Mouse (Mus musculus): ENCODE measurements at regions not wholly inside any gene's neighbourhood (a gene's known extent, or its start where the extent isn't known, plus 50 kb on each side); places are given as distances from the start of the nearest gene placed in this dataset.
"Not testable (repeated sequence)": the region's sequence is repeated elsewhere in the genome, so short reads cannot be mapped to it uniquely, and the experiment has no call there.

- no peak for DNase-seq (ENCODE audit: low spot score in 2 of 2)
Observed at GRCm38 (mm10) chr4:110038696-110039095, 60.8 kb downstream of the Dmrta2 start.

GRCm38 (mm10) chr4:110044851-110045618 is 67.2 kb downstream of the Dmrta2 start:
- no peak for DNase-seq (ENCODE audit: low spot score in 2 of 2)

- DNase-seq (ENCODE audit: low spot score in 2 of 2) = no peak
Observed at GRCm38 (mm10) chr4:110045651-110046269, 67.9 kb downstream of the Dmrta2 start.

- peak in 1 of 2 experiments; percentile 18 for DNase-seq (ENCODE audit: low spot score in 2 of 2)
Observed at GRCm38 (mm10) chr4:110046270-110046651, 68.4 kb downstream of the Dmrta2 start.

DNA sequence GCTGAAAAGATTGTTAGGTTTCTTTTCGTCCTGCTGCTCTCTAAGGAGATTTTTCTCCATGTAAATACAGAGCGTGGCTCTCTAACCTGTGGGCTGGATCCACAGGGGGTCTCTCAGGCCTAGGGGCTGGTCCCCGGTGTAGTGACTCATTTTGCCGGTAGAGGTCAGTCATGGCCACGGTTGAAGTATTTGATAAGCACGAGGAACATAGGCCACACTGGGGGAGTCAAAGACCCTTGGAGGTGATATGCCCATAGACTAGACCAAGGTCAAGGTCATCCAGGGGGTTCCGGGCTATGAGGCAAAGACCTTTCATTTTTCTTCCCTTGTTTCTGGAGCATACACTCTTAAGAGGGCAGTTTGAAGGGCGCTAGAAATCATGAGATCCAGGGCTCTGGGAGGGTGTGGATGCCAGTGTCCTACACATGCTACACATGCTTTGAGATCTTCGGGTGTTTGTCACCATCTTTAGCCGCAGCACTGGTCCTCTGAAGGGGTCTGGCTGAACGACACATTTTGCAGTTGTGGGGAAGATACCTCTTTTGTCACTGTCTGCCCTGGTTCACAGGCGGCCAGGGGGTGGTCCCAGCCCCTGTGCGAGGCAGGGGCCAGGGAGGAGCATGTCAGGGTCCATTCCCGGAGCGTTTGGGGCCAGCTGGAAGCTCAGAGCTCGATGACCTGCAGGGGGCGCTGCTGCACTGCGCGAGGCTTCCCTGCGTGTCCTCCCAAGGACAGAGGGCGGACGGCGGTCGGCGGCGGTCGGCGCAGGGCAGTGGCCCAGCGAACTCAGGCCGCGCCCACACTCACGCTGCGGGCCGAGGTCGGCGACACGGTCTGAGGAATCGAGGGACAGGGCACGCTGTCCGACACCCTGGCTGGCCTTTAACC is 72.8 kb downstream of the Dmrta2 start:
- DNase-seq (ENCODE audit: low spot score in 2 of 2) = peak; percentile 88 to 90

DNA sequence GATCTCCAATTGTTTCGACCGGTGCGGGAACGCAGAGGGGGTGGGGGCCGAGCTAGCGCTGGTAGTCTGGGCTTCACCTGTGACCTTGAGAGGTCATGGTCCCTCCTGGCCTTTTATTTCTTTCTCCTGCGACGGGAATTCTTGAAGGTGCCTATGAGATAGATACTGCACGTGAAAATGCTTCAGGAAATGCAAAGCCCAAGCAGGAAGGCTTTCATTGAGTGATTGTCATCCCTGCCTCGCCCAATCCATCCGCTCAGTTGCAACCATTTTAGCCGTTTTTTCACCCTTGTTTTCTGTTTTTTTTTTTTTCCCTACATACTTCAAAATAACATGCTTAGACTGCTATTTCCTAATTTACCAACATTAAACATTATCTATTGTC is 73.4 kb downstream of the Dmrta2 start:
- DNase-seq (ENCODE audit: low spot score in 2 of 2) = no peak

DNA sequence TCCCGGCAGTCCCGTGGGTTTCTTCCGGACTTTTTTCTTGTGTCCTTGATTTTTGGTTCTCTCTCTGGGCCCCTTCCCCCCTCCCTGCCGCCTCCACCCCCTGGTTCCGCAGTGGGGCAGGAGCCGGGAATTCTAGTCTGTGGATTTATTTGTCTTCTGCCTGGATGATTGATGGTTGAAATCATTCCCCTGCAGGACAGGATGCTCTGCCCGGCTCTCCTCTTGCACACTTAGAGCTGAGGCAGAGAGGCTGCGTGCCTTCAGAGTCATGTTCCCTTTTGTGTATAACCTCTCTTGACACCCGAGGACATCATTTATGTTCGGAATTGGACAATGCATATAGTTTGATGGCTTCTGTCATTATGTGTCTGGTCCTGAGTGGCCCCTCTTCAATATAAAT is 74.0 kb downstream of the Dmrta2 start:
- no peak for DNase-seq (ENCODE audit: low spot score in 2 of 2)

GRCm38 (mm10) chr4:110052998-110053397 is 75.1 kb downstream of the Dmrta2 start:
- no peak for DNase-seq (ENCODE audit: low spot score in 2 of 2)

GRCm38 (mm10) chr4:110073836-110074235 is 96.0 kb downstream of the Dmrta2 start:
- no peak for DNase-seq (ENCODE audit: low spot score in 2 of 2)

DNA sequence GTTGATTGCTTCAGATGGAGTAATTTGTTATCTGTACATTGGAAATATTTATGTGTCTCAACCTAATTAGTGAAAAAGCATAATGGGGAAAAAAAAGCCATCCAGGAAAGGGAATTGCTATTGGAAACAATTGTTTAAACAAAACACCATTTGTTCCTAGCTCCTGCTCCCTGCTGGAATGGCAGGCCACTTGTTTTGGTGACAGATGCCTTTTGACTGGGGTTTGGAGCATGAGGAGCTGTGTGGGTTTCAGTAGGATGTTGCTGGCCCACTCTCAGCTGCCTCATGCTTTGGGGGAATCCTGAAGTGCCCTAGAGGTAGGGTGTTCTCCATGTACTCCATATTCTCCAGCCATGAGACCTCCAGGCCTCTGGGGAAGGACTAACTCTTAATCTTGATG is 105.5 kb downstream of the Dmrta2 start:
- DNase-seq (ENCODE audit: low spot score in 2 of 2) = no peak

- DNase-seq (ENCODE audit: low spot score in 2 of 2) = no peak
Observed at GRCm38 (mm10) chr4:110087570-110088247, 109.9 kb downstream of the Dmrta2 start.

- no peak for DNase-seq (ENCODE audit: low spot score in 2 of 2)
Observed at GRCm38 (mm10) chr4:110093040-110093820, 115.4 kb downstream of the Dmrta2 start.

DNA sequence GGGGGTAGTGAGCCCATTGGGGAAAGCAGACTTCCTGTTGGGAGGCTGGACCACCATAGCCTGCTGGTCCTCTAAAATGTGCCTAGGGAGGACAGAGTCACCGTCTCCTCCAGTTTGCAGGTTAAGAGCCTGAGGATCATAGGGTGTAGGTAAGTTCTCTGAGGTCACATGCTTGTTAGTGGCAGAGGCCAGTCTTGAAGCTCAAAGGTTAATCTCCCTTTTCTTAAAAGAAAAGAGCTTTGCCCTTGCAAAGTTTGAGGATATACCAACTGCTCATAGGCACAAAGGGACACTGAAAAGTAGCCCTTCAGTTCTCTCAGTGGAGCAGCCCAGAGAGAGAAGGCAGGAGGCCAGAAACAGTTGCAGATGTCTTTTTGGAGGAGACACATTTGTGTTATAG is 116.7 kb downstream of the Dmrta2 start:
- DNase-seq (ENCODE audit: low spot score in 2 of 2) = no peak

- no peak for DNase-seq (ENCODE audit: low spot score in 2 of 2)
Observed at GRCm38 (mm10) chr4:110095760-110096593, 118.1 kb downstream of the Dmrta2 start.

- DNase-seq (ENCODE audit: low spot score in 2 of 2) = not testable (repeated sequence)
Observed at GRCm38 (mm10) chr4:110104119-110104518, 126.3 kb downstream of the Dmrta2 start.

- DNase-seq (ENCODE audit: low spot score in 2 of 2) = no peak
Observed at GRCm38 (mm10) chr4:110106620-110107243, 128.9 kb downstream of the Dmrta2 start.

- no peak for DNase-seq (ENCODE audit: low spot score in 2 of 2)
Observed at GRCm38 (mm10) chr4:110119438-110119837, 141.6 kb downstream of the Dmrta2 start.

DNA sequence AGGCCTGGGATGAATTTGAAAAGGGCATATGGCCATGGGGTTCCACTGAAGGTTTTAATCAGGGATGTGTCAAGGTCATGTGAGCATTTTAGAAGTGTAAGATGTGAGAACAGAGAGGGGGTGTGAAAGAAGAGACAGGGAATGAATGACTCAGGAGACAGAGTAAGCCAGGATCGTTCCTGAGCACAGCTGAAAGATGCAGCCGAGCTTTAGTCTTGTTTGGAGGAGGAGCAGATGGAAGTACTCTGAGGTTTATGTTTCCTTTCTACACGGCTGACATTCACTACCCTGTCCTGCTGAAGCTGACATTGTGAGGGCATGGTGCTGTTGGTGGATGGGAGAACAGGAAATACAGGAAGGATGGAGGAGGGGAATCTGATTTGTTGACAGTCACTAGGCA is 142.0 kb downstream of the Dmrta2 start:
- DNase-seq (ENCODE audit: low spot score in 2 of 2) = no peak

DNA sequence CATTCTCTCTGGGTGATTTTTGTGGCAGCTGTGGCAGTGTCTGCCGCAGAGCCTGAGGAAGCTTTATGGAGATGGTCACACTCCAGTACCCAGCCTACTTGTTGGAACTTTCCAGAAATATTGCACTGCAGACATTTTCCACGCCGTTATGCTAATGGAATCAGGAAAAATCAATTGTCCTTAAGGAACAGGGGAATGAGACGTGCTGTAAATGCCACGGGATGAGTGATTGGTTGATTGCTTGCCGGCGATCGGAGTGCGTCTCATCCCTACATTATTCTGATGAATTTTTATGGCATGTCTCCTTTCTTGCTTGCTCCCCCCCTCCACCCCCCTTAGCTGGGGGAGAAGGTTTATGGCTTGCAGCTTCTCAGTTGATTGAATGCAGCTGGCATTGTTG is 142.9 kb downstream of the Dmrta2 start:
- no peak for DNase-seq (ENCODE audit: low spot score in 2 of 2)

DNA sequence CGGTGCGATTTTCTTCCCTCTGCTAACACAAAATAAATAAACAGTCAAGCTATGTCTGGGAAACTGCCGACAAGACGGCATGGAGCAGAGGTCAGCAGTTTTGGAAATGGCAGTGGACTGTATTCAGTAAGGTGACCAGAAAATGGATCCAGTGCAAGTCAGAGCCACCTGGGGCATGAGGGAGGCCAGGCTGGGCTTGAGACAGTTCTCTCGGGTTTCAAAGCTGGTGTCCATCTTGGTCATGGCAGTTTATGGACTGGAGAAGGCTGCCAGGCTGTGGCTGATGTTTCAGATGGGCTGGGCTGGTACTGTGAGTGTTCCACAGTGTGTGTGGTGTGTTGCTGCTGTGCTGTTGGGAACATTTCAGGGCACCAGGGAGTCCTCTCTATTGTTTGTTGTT is 143.6 kb downstream of the Dmrta2 start:
- DNase-seq (ENCODE audit: low spot score in 2 of 2) = no peak

All from right cerebral cortex, adult 2 months (tissue).